Mouse (Mus musculus) liver, adult (tissue): Measurements from ENCODE around the gene Kcnmb4.

ENCODE experiments used
- GATA4 ChIP-seq: IDR thresholded peaks from 2 replicates; pipeline ENCODE4 v1.6.1; 2014; ENCODE audit warnings: mild to moderate bottlenecking, low read length; ENCODE audit not compliant: insufficient replicate concordance

Gene Kcnmb4

GRCm38 (mm10) chr10:116394585-116394984 is 79.1 kb downstream of the Kcnmb4 start:
- TF ChIP-seq GATA4 = peak; percentile 73; the same call in 1 of the 2 replicates

- TF ChIP-seq GATA4 = no peak
These were observed 79.7 kb downstream of the Kcnmb4 start for GRCm38 (mm10) chr10:116393790-116394475.

GRCm38 (mm10) chr10:116388840-116389239 is 84.8 kb downstream of the Kcnmb4 start:
- no peak for TF ChIP-seq GATA4

GRCm38 (mm10) chr10:116386391-116386885 is 87.2 kb downstream of the Kcnmb4 start:
- TF ChIP-seq GATA4 = no peak

GRCm38 (mm10) chr10:116384401-116384800 is 89.3 kb downstream of the Kcnmb4 start:
- no peak for TF ChIP-seq GATA4

- TF ChIP-seq GATA4 = no peak
These were observed 90.6 kb downstream of the Kcnmb4 start for GRCm38 (mm10) chr10:116382826-116383685.

DNA sequence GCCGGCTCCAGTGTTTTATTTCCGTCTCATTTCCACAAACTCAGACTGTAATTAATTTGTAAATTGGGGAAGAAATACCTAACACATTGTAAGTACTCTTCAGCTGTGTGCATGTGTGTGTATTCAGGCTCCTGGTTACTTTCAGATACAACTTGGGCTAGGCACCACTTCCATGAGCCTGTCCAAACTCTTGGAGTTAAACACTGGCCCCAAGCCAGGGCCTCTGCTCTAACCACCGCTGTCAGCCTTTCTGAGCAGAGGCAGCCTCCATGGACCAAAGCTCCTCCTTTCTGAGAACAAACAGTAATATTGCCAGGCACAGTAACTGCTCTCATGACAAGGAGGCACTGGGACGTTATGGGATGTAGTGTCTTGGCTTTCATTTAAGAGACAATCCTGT is 96.8 kb downstream of the Kcnmb4 start:
- TF ChIP-seq GATA4 = no peak

GRCm38 (mm10) chr10:116374111-116374510 is 99.6 kb downstream of the Kcnmb4 start:
- no peak for TF ChIP-seq GATA4

DNA sequence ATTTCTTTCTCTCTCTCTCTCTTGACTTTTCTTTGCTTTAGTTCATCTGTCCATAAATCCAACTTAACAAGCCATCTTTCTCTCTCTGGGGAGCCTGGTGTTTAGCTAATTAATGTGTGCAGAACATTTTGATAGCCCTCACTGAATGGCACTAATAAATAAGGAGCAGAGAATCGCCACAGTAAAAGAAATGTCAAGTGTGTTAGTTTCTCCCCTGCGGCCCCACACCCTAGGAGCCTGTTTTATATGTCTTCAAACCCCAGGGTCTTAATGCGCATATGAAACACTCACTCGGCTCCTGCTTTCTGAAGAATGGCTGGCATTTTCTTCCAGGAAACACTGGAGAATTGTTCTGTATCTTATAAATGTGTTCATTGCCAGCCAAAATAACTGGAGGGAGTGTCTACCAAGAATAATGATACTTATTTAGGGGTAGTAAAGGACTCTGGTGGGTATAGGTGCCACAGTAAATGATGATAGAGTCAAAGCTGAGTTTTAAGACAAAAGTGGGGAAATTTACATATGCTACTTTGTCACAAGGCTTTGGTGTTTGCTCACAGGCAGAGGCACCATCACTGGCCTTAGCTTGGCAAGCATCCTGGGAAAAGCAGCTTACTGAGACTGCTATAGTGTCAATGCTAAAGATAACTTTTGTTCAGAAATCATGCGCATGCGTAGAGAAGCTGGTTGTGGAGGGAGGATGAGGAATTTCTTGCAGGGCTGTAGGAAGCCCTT is 102.5 kb downstream of the Kcnmb4 start:
- TF ChIP-seq GATA4 = no peak
